Mouse (Mus musculus): ENCODE measurements around the gene Olfr699. TPM values are rescaled to one million over a fixed set of nuclear protein-coding genes. Genes with fewer than 3 reads are reported as not detected.
"Not testable (repeated sequence)": the region's sequence is repeated elsewhere in the genome, so short reads cannot be mapped to it uniquely, and the experiment has no call there.

Olfr699 gene
- not detected for polyA plus RNA-seq (2017; shearing (Covaris generic))

DNA sequence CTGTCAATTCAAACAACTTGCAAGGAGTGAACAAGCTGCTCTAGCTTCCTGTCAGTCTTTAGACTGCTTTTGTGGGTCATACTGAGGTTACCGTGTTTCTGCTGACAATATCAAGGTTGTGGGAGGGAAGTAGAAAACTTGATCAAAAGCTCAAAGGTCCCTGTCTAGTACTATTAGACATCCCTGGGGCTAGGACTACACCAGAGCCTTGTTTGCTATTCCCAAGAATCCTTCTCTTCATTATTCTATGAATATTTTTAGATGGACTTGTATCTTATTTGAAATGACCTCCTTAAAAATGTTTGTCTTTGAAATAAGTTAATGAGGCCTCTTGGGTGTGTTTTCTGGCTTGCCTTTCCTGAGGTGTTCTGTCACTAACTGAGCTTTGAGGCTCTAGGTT is at the start of gene Olfr699:
Gene Olfr699, minus strand, starts transcription at position 101 of the 400 bp plus-strand sequence.
- peak; percentile 32 for ATAC-seq

DNA sequence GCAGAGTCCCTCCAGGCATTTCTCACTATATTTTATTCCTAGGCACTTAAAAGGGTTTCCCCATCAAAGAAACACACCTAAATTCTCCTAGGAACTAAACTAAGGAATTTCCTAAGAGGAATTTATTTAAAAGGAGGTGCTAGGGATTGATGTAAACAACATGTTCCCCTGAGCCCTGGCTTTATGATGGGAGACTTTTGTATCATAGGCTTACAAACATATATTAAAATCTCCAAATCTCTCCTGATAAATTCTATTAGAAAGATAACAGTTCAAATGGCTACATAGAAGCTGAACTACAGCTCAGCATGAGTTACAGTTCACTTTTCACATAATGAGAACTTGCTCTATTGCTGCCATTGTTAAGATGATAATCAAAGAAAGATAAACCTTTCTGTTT is 40.8 kb upstream of the Olfr699 start, which contains the start of gene Olfr702:
Gene Olfr702, minus strand, starts transcription at position 101 of the 400 bp plus-strand sequence.
- no peak for ATAC-seq

DNA sequence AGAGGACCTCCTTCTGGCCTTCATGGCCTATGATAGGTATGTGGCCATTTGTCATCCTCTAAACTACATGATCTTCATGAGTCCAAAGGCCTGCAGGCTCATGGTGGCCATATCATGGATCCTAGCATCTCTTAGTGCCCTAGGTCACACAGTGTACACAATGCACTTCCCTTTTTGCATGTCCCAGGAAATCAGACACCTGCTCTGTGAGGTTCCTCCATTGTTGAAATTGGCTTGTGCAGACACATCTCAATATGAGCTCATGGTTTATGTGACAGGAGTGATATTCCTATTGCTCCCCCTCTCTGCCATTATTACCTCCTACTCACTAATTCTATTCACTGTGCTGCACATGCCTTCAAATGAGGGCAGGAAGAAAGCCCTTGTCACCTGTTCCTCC is 25.4 kb upstream of the Olfr699 start:
- no peak for ATAC-seq

DNA sequence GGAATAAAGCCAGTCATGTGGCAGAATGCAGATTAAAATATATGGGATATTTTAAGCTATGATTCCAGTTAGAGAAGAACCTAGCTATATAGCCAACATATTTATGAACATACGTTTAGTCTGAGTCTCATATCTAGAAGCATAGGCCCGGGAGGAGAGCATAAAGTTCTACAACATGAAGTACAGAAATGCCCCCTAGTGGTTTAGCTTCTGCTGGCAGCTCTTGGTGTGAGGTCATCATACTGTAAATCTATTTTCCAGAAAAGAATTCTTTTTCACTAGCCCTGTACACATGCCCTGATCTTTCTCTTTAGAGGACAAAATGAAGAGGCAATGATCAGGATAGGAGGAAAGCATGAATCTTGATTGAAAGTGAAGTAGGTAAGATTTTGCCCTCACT is 22.8 kb upstream of the Olfr699 start:
- ATAC-seq, result peak; percentile 79

DNA sequence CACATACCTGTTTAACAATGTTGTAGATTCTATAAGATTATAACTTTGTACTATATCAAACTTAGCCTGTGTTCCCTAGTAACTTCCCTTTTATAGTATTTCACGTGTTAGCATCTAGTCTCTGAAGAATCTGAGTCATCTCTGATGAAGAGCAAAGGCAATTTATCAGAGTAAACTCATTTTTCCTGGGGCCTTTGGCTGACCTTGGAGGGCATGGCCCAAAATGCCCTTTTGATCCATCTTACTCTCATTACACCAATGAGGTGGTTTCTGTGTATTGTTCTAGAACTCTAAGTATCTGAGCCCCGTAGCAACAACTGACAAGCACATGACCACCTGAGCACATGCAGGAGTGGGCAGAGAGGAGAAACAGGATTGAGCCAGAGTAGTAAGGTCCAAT is 20.8 kb upstream of the Olfr699 start, which contains the start of gene Olfr701:
Gene Olfr701, plus strand, starts transcription at position 301 of the 400 bp plus-strand sequence.
- no peak for ATAC-seq

DNA sequence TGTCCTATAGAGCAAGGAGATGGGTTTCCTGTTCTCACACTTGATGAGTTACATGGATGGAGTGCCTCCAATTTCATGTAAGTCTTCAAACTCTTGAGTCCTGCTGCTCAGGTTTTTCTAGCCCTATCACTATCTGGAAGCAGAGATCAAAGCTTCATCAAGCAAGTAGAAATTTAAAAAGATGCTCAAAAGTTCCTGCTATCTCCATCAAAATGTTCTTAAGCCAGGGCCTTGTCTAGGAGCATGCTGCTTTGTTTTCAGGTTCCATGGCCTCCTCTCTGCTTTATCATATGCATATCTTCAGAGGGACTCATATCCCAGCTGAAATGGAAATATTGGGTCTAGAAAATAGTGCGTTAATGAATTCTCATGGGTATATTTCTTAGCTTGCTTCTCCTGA is 15.7 kb upstream of the Olfr699 start, which contains the start of gene Olfr700:
Gene Olfr700, minus strand, starts transcription at position 101 of the 400 bp plus-strand sequence.
- ATAC-seq, result no peak

DNA sequence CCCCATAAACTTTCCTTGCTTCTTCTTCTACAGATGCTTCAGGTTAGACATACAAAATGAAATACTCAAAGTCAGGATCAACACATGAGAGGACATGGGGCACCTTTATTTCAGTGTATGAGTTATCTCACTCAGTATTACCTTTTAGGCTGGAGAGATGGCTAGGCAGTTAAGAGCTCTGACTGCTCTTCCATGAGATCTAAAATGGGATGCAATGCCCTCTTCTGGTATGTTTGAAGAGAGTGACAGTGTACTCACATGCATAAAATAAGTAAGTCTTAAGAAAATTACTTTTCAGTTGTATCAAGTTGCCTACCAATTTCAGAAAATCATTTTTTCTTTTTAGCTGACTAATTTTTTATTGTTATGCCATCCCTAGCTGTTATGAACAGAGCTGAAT is 4.7 kb downstream of the Olfr699 start:
- ATAC-seq, result no peak

DNA sequence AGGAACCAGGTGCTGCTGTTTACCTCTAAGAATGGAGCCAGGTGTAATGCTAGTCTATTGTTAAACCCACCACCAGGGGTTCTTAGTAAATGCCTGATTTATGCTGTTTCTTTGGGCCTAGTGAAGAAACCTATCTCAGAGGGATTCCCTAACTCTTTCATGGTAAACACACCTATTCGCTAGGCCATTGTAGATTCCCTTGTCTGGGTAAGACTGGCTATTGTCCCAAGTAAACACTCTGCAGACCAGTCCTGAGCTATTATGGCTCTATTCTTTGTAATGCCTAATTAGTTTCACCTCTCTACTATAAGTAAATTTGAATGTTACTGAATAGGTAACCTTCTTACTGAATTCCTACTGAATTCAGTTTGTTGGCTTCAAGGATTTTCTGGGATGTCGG is 32.0 kb downstream of the Olfr699 start:
- not testable (repeated sequence) for ATAC-seq

DNA sequence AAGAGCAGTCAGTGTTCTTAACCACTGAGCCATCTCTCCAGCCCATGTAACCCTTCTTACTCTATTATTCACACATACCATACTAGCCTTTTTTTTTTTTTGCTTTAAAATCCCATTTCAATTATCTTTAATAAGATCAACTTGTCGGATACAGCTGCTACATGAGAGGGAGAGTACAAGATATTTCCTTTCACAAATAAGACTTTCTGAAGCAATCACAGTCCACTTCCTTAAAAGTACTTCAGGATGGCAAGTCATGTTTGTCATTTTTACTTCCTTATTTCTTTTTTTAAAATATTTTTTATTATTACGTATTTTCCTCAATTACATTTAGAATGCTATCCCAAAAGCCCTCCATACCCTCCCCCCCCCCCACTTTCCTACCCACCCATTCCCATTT is 34.2 kb downstream of the Olfr699 start:
- no peak for ATAC-seq

DNA sequence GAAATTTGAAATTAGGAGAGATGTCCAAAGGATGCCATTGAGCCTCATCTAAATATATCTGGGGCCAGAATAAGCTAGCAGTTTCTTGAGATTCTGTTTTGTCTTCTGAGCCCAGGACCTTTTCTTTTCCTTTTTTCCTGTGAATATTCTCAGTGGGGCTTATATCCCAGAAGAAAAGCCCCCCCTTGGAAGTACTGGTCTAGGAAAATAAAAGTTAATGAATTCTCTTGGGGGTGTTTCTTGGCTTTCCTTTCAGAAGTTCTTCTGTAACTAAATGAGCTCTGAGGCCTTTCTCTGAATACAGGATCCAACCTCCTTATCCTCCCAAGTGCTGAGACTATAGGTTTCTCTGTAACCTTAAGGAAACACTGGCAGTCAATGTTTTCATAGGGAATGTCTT is 37.7 kb downstream of the Olfr699 start, which contains the start of gene Olfr698:
Gene Olfr698, minus strand, starts transcription at position 101 of the 400 bp plus-strand sequence.
- no peak for ATAC-seq

DNA sequence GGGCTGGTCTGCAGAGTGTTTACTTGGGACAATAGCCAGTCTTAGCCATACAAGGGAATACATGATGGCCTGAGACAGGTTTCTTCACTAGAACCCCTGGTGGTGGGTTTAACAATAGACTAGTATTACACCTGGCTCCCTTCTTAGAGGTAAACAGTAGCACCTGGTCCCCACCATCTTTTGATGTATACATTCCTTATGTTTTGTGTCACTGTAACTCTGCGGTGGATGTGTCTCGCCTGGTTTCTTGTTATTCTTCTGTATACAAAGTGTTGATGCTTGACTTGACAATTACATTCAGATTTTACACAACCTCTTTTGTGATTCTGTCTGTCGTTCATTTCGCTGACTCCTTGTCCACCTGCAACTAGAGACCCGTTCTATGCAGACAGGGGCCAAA is 47.2 kb downstream of the Olfr699 start:
- no peak for ATAC-seq

DNA sequence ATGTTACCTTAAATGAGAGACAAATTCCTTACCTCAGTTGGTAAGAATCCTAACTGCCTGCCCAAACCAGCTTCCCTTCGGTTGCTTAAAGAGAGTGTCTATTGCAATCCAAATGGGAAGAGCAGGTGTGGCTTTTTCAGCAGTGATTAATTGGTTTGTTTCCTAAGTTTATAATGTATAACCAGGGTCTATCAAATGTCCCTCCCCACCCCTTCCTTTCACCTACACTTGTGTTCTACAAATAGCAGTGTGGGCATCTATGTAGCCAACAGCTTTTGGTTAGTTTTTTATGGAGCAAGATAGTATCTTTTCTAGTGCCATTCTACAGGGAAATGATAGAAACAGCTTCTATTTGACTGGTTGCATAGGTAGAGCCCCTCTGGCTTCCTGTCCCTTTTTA is 50.7 kb downstream of the Olfr699 start, which contains the start of gene Olfr697:
Gene Olfr697, minus strand, starts transcription at position 101 of the 400 bp plus-strand sequence.
- no peak for ATAC-seq

Other genes starting within 250 kb of the Olfr699 start
- gene Olfr693, start 112.6 kb downstream of the Olfr699 start, polyA plus RNA-seq (2017; shearing (Covaris generic)), result not detected
- not detected for gene Olfr694, start 101.4 kb downstream of the Olfr699 start, polyA plus RNA-seq (2017; shearing (Covaris generic))
- not detected for gene Olfr695, start 76.8 kb downstream of the Olfr699 start, polyA plus RNA-seq (2017; shearing (Covaris generic))
- not detected for gene Olfr697, start 50.8 kb downstream of the Olfr699 start, polyA plus RNA-seq (2017; shearing (Covaris generic))
- gene Olfr698, start 37.8 kb downstream of the Olfr699 start, polyA plus RNA-seq (2017; shearing (Covaris generic)), result under 1 TPM in 1 of 2 experiments, not detected in 1; 0.23 TPM
- gene Olfr700, start 15.6 kb upstream of the Olfr699 start, polyA plus RNA-seq (2017; shearing (Covaris generic)), result not detected
- not detected for gene Olfr701, start 20.9 kb upstream of the Olfr699 start, polyA plus RNA-seq (2017; shearing (Covaris generic))
- not detected for gene Olfr702, start 40.7 kb upstream of the Olfr699 start, polyA plus RNA-seq (2017; shearing (Covaris generic))
- not detected for gene Olfr703, start 50.2 kb upstream of the Olfr699 start, polyA plus RNA-seq (2017; shearing (Covaris generic))
- gene Olfr704, start 70.0 kb upstream of the Olfr699 start, polyA plus RNA-seq (2017; shearing (Covaris generic)), result not detected
- gene Olfr705, start 83.7 kb upstream of the Olfr699 start, polyA plus RNA-seq (2017; shearing (Covaris generic)), result not detected
- gene Olfr706, start 95.0 kb upstream of the Olfr699 start, polyA plus RNA-seq (2017; shearing (Covaris generic)), result not detected
- not detected for gene Olfr707, start 108.0 kb upstream of the Olfr699 start, polyA plus RNA-seq (2017; shearing (Covaris generic))
- gene Olfr1532-ps1, start 114.8 kb upstream of the Olfr699 start, polyA plus RNA-seq (2017; shearing (Covaris generic)), result not detected
- gene Olfr709-ps1, start 139.0 kb upstream of the Olfr699 start, polyA plus RNA-seq (2017; shearing (Covaris generic)), result not detected
- gene Olfr710, start 155.1 kb upstream of the Olfr699 start, polyA plus RNA-seq (2017; shearing (Covaris generic)), result not detected
- not detected for gene Olfr6, start 170.7 kb upstream of the Olfr699 start, polyA plus RNA-seq (2017; shearing (Covaris generic))
- gene Olfr711, start 182.3 kb upstream of the Olfr699 start, polyA plus RNA-seq (2017; shearing (Covaris generic)), result under 1 TPM in 1 of 2 experiments, not detected in 1; 0.09 TPM
- gene Olfr2, start 212.9 kb upstream of the Olfr699 start, polyA plus RNA-seq (2017; shearing (Covaris generic)), result under 1 TPM in 1 of 2 experiments, not detected in 1; 0.07 TPM
- gene Olfr713, start 238.0 kb upstream of the Olfr699 start, polyA plus RNA-seq (2017; shearing (Covaris generic)), result not detected

All from CD4-positive, CD25-positive, alpha-beta regulatory T cell, adult 4 months (primary cell).